Mouse (Mus musculus) stomach, embryonic 15.5 days (tissue): ENCODE results near the gene Gzmm. TPM values are rescaled to one million over a fixed set of nuclear protein-coding genes. Genes with fewer than 3 reads are reported as not detected.

Experiments used
- ATAC-seq: fragments of 200-750 bp; cut with Nextera tagmentation; 2 replicates; pipeline ENCODE4 v1.8.0; 2017; ENCODE audit warnings: low read depth, moderate number of reproducible peaks, moderate TSS enrichment; ENCODE audit not compliant: insufficient read depth, low FRiP score
- H3K27ac ChIP-seq: fragments of 300-500 bp; sonication (generic); 2 replicates; pipeline ENCODE4 v1.5.1; 2015; ENCODE audit warnings: mild to moderate bottlenecking, inconsistent platforms
- H3K27me3 ChIP-seq: fragments of 300-500 bp; sonication (generic); replicated peaks from 2 replicates; pipeline ENCODE4 v1.6.1; 2015; ENCODE audit warnings: inconsistent platforms
- H3K36me3 ChIP-seq: fragments of 300-500 bp; sonication (generic); 2 replicates; pipeline ENCODE4 v1.6.1; 2015; ENCODE audit warnings: inconsistent platforms
- H3K4me1 ChIP-seq: fragments of 300-500 bp; sonication (generic); 2 replicates; pipeline ENCODE4 v1.6.1; 2015; ENCODE audit warnings: inconsistent platforms
- H3K4me2 ChIP-seq: fragments of 300-500 bp; sonication (generic); 2 replicates; pipeline ENCODE4 v1.6.1; 2015; ENCODE audit warnings: mild to moderate bottlenecking, inconsistent platforms
- H3K4me3 ChIP-seq: fragments of 300-500 bp; sonication (generic); replicated peaks from 2 replicates; pipeline ENCODE4 v1.5.1; 2015; ENCODE audit warnings: inconsistent platforms
- H3K9ac ChIP-seq: fragments of 300-500 bp; sonication (generic); 2 replicates; pipeline ENCODE4 v1.6.1; 2015; ENCODE audit warnings: inconsistent platforms
- H3K9me3 ChIP-seq: fragments of 300-500 bp; sonication (generic); 2 replicates; pipeline ENCODE4 v1.6.1; 2016; ENCODE audit warnings: inconsistent platforms
- WGBS: fragments of 180-500 bp; shearing (Covaris S2); methylation state at CpG from one replicate; pipeline ENCODE4 v1.1.7; 2015; 5-methylcytosine and 5-hydroxymethylcytosine counted together
- polyA plus RNA-seq: library from polyadenylated mRNA; unstranded; fragments of >200 nt; fragmentation: Nextera tagmentation; extraction: Ambion mirVana; gene quantifications from 2 replicates; pipeline ENCODE4 v1.2.1, GENCODE M21; 2015

Gene Gzmm
- polyA plus RNA-seq, 1 experiment from 2014 or later: 0.57 TPM

GRCm38 (mm10) chr10:79717640-79718357, 29.0 kb downstream of the Gzmm start:
- WGBS: 3% methylated on average over 43 of the region's 43 CpGs
- Histone ChIP-seq H3K4me3 (peak overlapping the region; percentile 59), H3K4me1 (peaks cover 18% of the 10 kb centered on the region), H3K4me2 (peak overlapping the region; percentile 94), H3K9me3 (no peaks in the 10 kb centered on the region), H3K9ac (no peak overlapping the region), H3K36me3 (no peaks in the 10 kb centered on the region), H3K27me3 (peaks cover 45% of the 10 kb centered on the region), H3K27ac (no peak overlapping the region)
- no peak for ATAC-seq

- H3K27ac ChIP-seq: no peak overlapping the region
- no peak overlapping the region for H3K9ac ChIP-seq
- H3K36me3 ChIP-seq: no peaks in the 10 kb centered on the region
- ATAC-seq: no peak
- H3K4me2 ChIP-seq: no peak overlapping the region
- H3K4me1 ChIP-seq: peaks cover 16% of the 10 kb centered on the region
- no peak overlapping the region for H3K4me3 ChIP-seq
- H3K9me3 ChIP-seq: no peaks in the 10 kb centered on the region
- WGBS: 64% methylated on average over 5 of the region's 5 CpGs
- H3K27me3 ChIP-seq: peaks cover 29% of the 10 kb centered on the region
These were observed 32.3 kb downstream of the Gzmm start for GRCm38 (mm10) chr10:79721089-79721488.

- Histone ChIP-seq H3K27me3 (peaks cover 9% of the 10 kb centered on the region), H3K9ac (no peak overlapping the region), H3K36me3 (no peaks in the 10 kb centered on the region), H3K4me2 (no peak overlapping the region), H3K27ac (no peak overlapping the region), H3K9me3 (no peaks in the 10 kb centered on the region), H3K4me3 (no peak overlapping the region), H3K4me1 (no peaks in the 10 kb centered on the region)
- no peak for ATAC-seq
- WGBS: 65% methylated on average over 6 of the region's 6 CpGs
These were observed 34.2 kb downstream of the Gzmm start for GRCm38 (mm10) chr10:79723047-79723446.

DNA sequence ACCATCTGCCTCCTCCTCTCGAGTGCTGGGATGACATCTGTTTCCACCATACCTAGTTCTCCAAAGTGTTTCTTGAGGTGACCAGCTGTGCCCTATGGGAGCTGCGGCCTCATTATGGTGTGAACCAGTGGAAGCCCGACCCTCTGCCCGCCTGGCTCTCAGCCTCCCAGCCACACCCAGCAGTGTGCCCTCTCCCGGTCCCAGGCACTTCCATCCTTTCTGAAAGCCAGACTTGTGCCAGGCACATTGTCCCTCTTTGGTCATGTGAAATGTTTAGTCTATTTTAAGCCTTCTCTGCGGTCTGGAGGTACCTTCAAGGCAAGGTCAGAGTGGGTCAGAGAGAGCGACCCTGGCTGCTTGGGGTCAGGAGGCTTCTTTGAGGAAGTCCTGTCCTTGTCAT, 34.9 kb downstream of the Gzmm start:
- ATAC-seq: no peak

DNA sequence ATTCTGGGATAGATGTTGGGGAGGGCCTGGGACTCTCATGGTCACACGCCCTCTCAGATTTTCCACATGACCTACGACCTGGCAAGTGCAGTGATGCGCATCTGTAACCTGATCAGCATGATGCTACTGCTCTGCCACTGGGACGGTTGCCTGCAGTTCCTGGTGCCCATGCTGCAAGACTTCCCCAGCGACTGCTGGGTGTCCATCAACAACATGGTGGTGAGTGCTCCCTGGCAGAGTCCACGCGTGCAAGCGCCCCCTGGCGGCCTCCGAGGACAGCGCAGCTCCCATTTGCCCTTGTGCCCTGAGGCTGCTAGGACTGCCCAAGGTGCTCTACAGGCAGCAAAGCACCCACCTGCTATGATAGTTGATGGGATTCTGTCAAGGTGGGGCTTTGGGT, 37.3 kb downstream of the Gzmm start:
- WGBS: 38% methylated on average over 11 of the region's 11 CpGs
- Histone ChIP-seq H3K27me3 (no peaks in the 10 kb centered on the region), H3K4me2 (no peak overlapping the region), H3K4me1 (no peaks in the 10 kb centered on the region), H3K9me3 (no peaks in the 10 kb centered on the region), H3K4me3 (no peak overlapping the region), H3K27ac (no peak overlapping the region), H3K9ac (no peak overlapping the region), H3K36me3 (no peaks in the 10 kb centered on the region)
- ATAC-seq: no peak

More for the DNA sequence above, 34.9 kb downstream of the Gzmm start:
- H3K9ac ChIP-seq: no peak overlapping the region
- no peaks in the 10 kb centered on the region for H3K36me3 ChIP-seq
- H3K27me3 ChIP-seq: peaks cover 3% of the 10 kb centered on the region; the same call in 1 of the 2 replicates
- WGBS: 76% methylated on average over 7 of the region's 7 CpGs
- H3K9me3 ChIP-seq: no peaks in the 10 kb centered on the region
- no peak overlapping the region for H3K27ac ChIP-seq
- no peaks in the 10 kb centered on the region for H3K4me1 ChIP-seq
- no peak overlapping the region for H3K4me3 ChIP-seq
- no peak overlapping the region for H3K4me2 ChIP-seq

DNA sequence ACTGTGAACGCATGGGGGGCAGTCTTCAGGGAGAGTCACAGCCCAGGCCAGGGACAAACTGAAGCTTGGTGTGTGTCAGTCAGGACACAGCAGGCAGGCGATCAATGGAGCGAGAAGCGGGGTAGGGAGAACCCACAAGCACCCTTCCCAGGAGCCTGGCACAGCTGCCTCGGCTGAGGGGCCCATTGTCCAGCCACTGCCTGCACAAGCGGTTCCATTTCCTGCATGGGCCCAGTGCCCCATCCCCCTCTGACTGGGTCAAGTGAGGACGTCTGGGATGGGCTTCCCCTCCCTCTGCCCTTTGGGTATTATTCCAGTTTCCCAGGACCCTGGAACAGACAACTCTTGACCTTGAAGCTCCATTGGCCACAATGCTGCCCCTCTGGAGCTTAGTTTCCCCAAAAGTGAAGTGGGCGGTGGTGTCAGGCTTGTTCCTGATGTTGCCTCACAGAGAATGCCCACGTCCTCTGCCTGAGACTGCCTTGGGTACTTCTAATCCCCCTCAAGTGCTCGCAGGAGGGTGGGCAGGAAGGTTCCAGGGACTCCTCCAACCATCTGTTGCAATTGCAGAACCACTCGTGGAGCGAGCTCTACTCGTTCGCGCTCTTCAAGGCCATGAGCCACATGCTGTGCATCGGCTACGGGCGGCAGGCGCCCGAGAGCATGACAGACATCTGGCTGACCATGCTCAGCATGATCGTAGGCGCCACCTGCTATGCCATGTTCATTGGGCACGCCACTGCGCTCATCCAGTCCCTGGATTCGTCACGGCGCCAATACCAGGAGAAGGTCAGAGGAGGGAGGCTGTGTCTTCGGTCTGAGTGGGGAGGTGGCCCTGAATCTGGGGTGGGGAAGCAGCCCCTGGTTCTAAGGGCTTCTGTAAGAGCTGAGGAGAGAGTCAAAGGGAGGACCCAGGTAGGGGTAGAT, 39.8 kb downstream of the Gzmm start:
- H3K36me3 ChIP-seq: 0 out of 2 replicates have a peak, but pooled peaks cover under 1% of the 10 kb centered on the region
- H3K4me2 ChIP-seq: no peak overlapping the region
- no peak overlapping the region for H3K9ac ChIP-seq
- ATAC-seq: no peak
- WGBS: 66% methylated on average over 28 of the region's 28 CpGs
- H3K4me1 ChIP-seq: no peaks in the 10 kb centered on the region
- H3K27me3 ChIP-seq: no peaks in the 10 kb centered on the region
- no peaks in the 10 kb centered on the region for H3K9me3 ChIP-seq
- H3K27ac ChIP-seq: no peak overlapping the region
- H3K4me3 ChIP-seq: no peak overlapping the region

GRCm38 (mm10) chr10:79729357-79729965, 40.6 kb downstream of the Gzmm start:
- H3K36me3 ChIP-seq: peaks cover 8% of the 10 kb centered on the region; the same call in 1 of the 2 replicates
- WGBS: 78% methylated on average over 13 of the region's 13 CpGs

GRCm38 (mm10) chr10:79732500-79732899, 43.7 kb downstream of the Gzmm start:
- H3K9me3 ChIP-seq: peaks cover 2% of the 10 kb centered on the region; the same call in 1 of the 2 replicates
- no peaks in the 10 kb centered on the region for H3K27me3 ChIP-seq
- no peaks in the 10 kb centered on the region for H3K4me1 ChIP-seq
- H3K4me2 ChIP-seq: no peak overlapping the region
- 95% methylated on average over 1 of the region's 1 CpGs for WGBS
- no peak overlapping the region for H3K27ac ChIP-seq
- no peak overlapping the region for H3K9ac ChIP-seq
- peaks cover 35% of the 10 kb centered on the region for H3K36me3 ChIP-seq
- H3K4me3 ChIP-seq: no peak overlapping the region
- ATAC-seq: no peak

More at GRCm38 (mm10) chr10:79729357-79729965, 40.6 kb downstream of the Gzmm start:
- ATAC-seq: no peak; the same call in 1 of the 2 replicates
- H3K27me3 ChIP-seq: no peaks in the 10 kb centered on the region
- H3K4me1 ChIP-seq: no peaks in the 10 kb centered on the region
- no peak overlapping the region for H3K4me3 ChIP-seq
- no peak overlapping the region for H3K9ac ChIP-seq
- no peak overlapping the region for H3K4me2 ChIP-seq
- H3K9me3 ChIP-seq: no peaks in the 10 kb centered on the region
- no peak overlapping the region for H3K27ac ChIP-seq

- no peak for ATAC-seq
- Histone ChIP-seq H3K9me3 (peaks cover 3% of the 10 kb centered on the region; the same call in 1 of the 2 replicates), H3K4me1 (no peaks in the 10 kb centered on the region), H3K27ac (no peak overlapping the region), H3K9ac (no peak overlapping the region), H3K27me3 (no peaks in the 10 kb centered on the region), H3K4me2 (no peak overlapping the region), H3K4me3 (no peak overlapping the region), H3K36me3 (peaks cover 48% of the 10 kb centered on the region)
- WGBS: 94% methylated on average over 15 of the region's 15 CpGs
These were observed 45.0 kb downstream of the Gzmm start for GRCm38 (mm10) chr10:79733847-79734246.

- no peak overlapping the region for H3K27ac ChIP-seq
These were observed 46.5 kb downstream of the Gzmm start for GRCm38 (mm10) chr10:79735361-79735760.

GRCm38 (mm10) chr10:79736706-79737105, 47.9 kb downstream of the Gzmm start:
- Histone ChIP-seq H3K9me3 (peaks cover 14% of the 10 kb centered on the region), H3K27me3 (no peaks in the 10 kb centered on the region), H3K4me1 (no peaks in the 10 kb centered on the region), H3K27ac (no peak overlapping the region), H3K4me2 (no peak overlapping the region), H3K4me3 (no peak overlapping the region), H3K9ac (no peak overlapping the region), H3K36me3 (peaks cover 77% of the 10 kb centered on the region)
- 86% methylated on average over 14 of the region's 14 CpGs for WGBS
- ATAC-seq: no peak

More at GRCm38 (mm10) chr10:79735361-79735760, 46.5 kb downstream of the Gzmm start:
- Histone ChIP-seq H3K4me1 (no peaks in the 10 kb centered on the region), H3K27me3 (no peaks in the 10 kb centered on the region), H3K9ac (no peak overlapping the region), H3K36me3 (peaks cover 63% of the 10 kb centered on the region), H3K4me2 (peak overlapping the region; percentile 5; the same call in 1 of the 2 replicates), H3K4me3 (no peak overlapping the region), H3K9me3 (peaks cover 14% of the 10 kb centered on the region)
- no peak for ATAC-seq
- 40% methylated on average over 51 of the region's 52 CpGs for WGBS
